Comparison of ENCODE assay signal across 7 mouse cellular contexts in genomic region chr6:122602242-122602991, GRCm38 (mm10). TPM values are rescaled to one million over a fixed set of nuclear protein-coding genes. Genes with fewer than 3 reads are reported as not detected.
DNase-seq lines count a peak whose midpoint lies in the region; ATAC-seq lines count a peak whose summit lies in the region.

Apobec1 (minus strand) TSS chr6:122602444.

- H3K27ac ChIP-seq in intestine, embryonic 15.5 days: peak within 1 kb of the TSS; percentile 51

- peak within 1 kb of the TSS; percentile 69 for H3K4me2 ChIP-seq in intestine, embryonic 15.5 days (replicated peaks)

- H3K9me3 ChIP-seq in intestine, embryonic 15.5 days: no peaks in the 10 kb centered on the region

- intact Hi-C loops in gastrocnemius, postnatal 36 days (cut with DNase I): no loop called here
- intact Hi-C loops in left cerebral cortex, postnatal 25 days (cut with DNase I): no loop called here

- H3K36me3 ChIP-seq in intestine, embryonic 15.5 days: no peaks in the 10 kb centered on the region

- H3K4me3 ChIP-seq in intestine, embryonic 15.5 days (replicated peaks): peak within 1 kb of the TSS; percentile 42

- peak within 1 kb of the TSS; percentile 41 for H3K9ac ChIP-seq in intestine, embryonic 15.5 days

- no peaks in the 10 kb centered on the region for H3K4me1 ChIP-seq in intestine, embryonic 15.5 days (replicated peaks)

- ATAC-seq in intestine, embryonic 15.5 days: peak; percentile 94

- WGBS in intestine, embryonic 15.5 days: 3% methylated on average over 22 of the region's 22 CpGs

- no peaks in the 10 kb centered on the region for H3K27me3 ChIP-seq in intestine, embryonic 15.5 days (replicated peaks)

- DNase-seq in adrenal gland, adult 18-20 months (ENCODE audit: low spot score in 2 of 2): peak; percentile 68 to 69
- peak; percentile 44 for DNase-seq in embryo, embryonic 11.5 days (ENCODE audit: low read depth, low spot score)
- peak; percentile 53 to 63 for DNase-seq in gastrocnemius, postnatal 36 days
- DNase-seq in left cerebral cortex, postnatal 25 days (ENCODE audit: low spot score in 2 of 2): peak; percentile 39 to 64
- DNase-seq in mesoderm, embryonic 11.5 days (ENCODE audit: low read depth, low spot score): peak; percentile 46
- DNase-seq in right cerebral cortex, postnatal 36 days (ENCODE audit: low spot score in 2 of 2): peak; percentile 8 to 12

RNA-seq across cellular contexts. Expression of gene Apobec1, which starts in this region (rescaled TPM):
- total RNA-seq in adrenal gland, adult 18-20 months (2021): 10 to 100 TPM in 1 of 2 experiments, 1 to 10 TPM in 1; 9.6 to 17.0 TPM
- 1 to 10 TPM; 2.1 TPM for total RNA-seq in gastrocnemius, postnatal 36 days (2021)
- 6.3 and 7.6 TPM in 2 replicates for polyA plus RNA-seq in intestine, embryonic 15.5 days (2015; fragmentation: Nextera tagmentation; extraction: Ambion mirVana)
- total RNA-seq in left cerebral cortex, postnatal 25 days (2021): 1 to 10 TPM; 1.0 to 1.4 TPM

Comparison
In these comparisons a context has a peak if more than half of its experiments do, and no peak if none do; other contexts are left out.
1. Peak in every context shown above with its lines: DNase-seq, ATAC-seq, H3K4me3 ChIP-seq and H3K27ac ChIP-seq.
2. DNase-seq: peak in every context shown above with its lines; median percentile 68 in adrenal gland, adult 18-20 months; 58 in gastrocnemius, postnatal 36 days; 52 in left cerebral cortex, postnatal 25 days; 46 in mesoderm, embryonic 11.5 days; 44 in embryo, embryonic 11.5 days; 10 in right cerebral cortex, postnatal 36 days.